ENCODE assay signal across 8 mouse cellular contexts in genomic region chr2:38513183-38513529, GRCm38 (mm10). TPM values are rescaled to one million over a fixed set of nuclear protein-coding genes. Genes with fewer than 3 reads are reported as not detected.
DNase-seq lines count a peak whose midpoint lies in the region; ATAC-seq and TF ChIP-seq lines count a peak whose summit lies in the region.

No protein-coding gene starts in this region.

- no peak for ATAC-seq in heart, postnatal 0 days (ENCODE audit: insufficient read depth, low read depth)
- no peak for ATAC-seq in hindbrain, postnatal 0 days
- ATAC-seq in midbrain, embryonic 14.5 days (ENCODE audit: low FRiP score, low TSS enrichment) = no peak

- peak overlapping the region; percentile 89 for H3K27ac ChIP-seq in heart, postnatal 0 days (ENCODE audit: low read depth)
- H3K27ac ChIP-seq in embryonic facial prominence, embryonic 10.5 days (replicated peaks) = peak overlapping the region; percentile 97
- peak overlapping the region; percentile 26; the same call in 1 of the 2 replicates for H3K27ac ChIP-seq in hindbrain, postnatal 0 days
- 0 out of 2 replicates have a peak overlapping the region, but pooled peaks have one; percentile 20 for H3K27ac ChIP-seq in midbrain, embryonic 14.5 days (replicated peaks; ENCODE audit: low read depth, low read length)

- WGBS in heart, postnatal 0 days = 56% methylated on average over 2 of the region's 2 CpGs
- WGBS in embryonic facial prominence, embryonic 10.5 days = 63% methylated on average over 2 of the region's 2 CpGs
- WGBS in hindbrain, postnatal 0 days = 36% methylated on average over 2 of the region's 2 CpGs
- 65% methylated on average over 2 of the region's 2 CpGs for WGBS in midbrain, embryonic 14.5 days

- no peaks in the 10 kb centered on the region for H3K36me3 ChIP-seq in heart, postnatal 0 days (replicated peaks; ENCODE audit: control insufficient read depth, insufficient read depth, low read length)
- peaks cover 8% of the 10 kb centered on the region; the same call in 1 of the 2 replicates for H3K36me3 ChIP-seq in embryonic facial prominence, embryonic 10.5 days (replicated peaks)
- no peaks in the 10 kb centered on the region for H3K36me3 ChIP-seq in hindbrain, postnatal 0 days (ENCODE audit: insufficient read depth, low read length)
- no peaks in the 10 kb centered on the region for H3K36me3 ChIP-seq in midbrain, embryonic 14.5 days (ENCODE audit: control insufficient read depth, insufficient read depth, low read length)

- intact Hi-C loops in heart, postnatal 36 days (cut with DNase I) = loop anchor here (2.0 kb wide), 1 partner anchor 20 kb away; no protein-coding TSS in a partner anchor

- no peak overlapping the region for H3K9ac ChIP-seq in heart, postnatal 0 days (replicated peaks; ENCODE audit: low read depth, low read length)
- H3K9ac ChIP-seq in hindbrain, postnatal 0 days (replicated peaks; ENCODE audit: low read length) = no peak overlapping the region
- no peak overlapping the region for H3K9ac ChIP-seq in midbrain, embryonic 14.5 days (replicated peaks; ENCODE audit: low read length)

- H3K27me3 ChIP-seq in heart, postnatal 0 days (ENCODE audit: control insufficient read depth, insufficient read depth, low read length) = no peaks in the 10 kb centered on the region
- no peaks in the 10 kb centered on the region; the same call in 1 of the 2 replicates for H3K27me3 ChIP-seq in embryonic facial prominence, embryonic 10.5 days (replicated peaks; ENCODE audit: low read depth, poor library complexity, severe bottlenecking)
- no peaks in the 10 kb centered on the region for H3K27me3 ChIP-seq in hindbrain, postnatal 0 days (ENCODE audit: insufficient read depth, low read length)
- H3K27me3 ChIP-seq in midbrain, embryonic 14.5 days (ENCODE audit: control insufficient read depth, insufficient read depth, low read length) = no peaks in the 10 kb centered on the region

- no peaks in the 10 kb centered on the region for H3K9me3 ChIP-seq in heart, postnatal 0 days (replicated peaks; ENCODE audit: control insufficient read depth, low read length)
- H3K9me3 ChIP-seq in embryonic facial prominence, embryonic 10.5 days = no peaks in the 10 kb centered on the region
- H3K9me3 ChIP-seq in hindbrain, postnatal 0 days (ENCODE audit: low read length) = no peaks in the 10 kb centered on the region
- no peaks in the 10 kb centered on the region for H3K9me3 ChIP-seq in midbrain, embryonic 14.5 days (ENCODE audit: control insufficient read depth, low read length)

- DNase-seq in heart, postnatal 0 days (ENCODE audit: low spot score) = no peak
- DNase-seq in heart, postnatal 36 days = no peak
- no peak for DNase-seq in embryonic facial prominence, embryonic 10.5 days (ENCODE audit: low spot score)
- no peak for DNase-seq in hindbrain, postnatal 0 days (ENCODE audit: low spot score)
- no peak for DNase-seq in midbrain, embryonic 14.5 days
- DNase-seq in right cerebral cortex, postnatal 36 days (ENCODE audit: low spot score in 2 of 2) = no peak
- DNase-seq in yolk sac, embryonic 10.5 days (ENCODE audit: low spot score) = no peak
- no peak for DNase-seq in T-cell, adult 2 months (ENCODE audit: low spot score)

- TF ChIP-seq CTCF in heart, postnatal 0 days (IDR thresholded peaks at IDR 0.05; ENCODE audit: low read depth) = no peak
- TF ChIP-seq CTCF in hindbrain, postnatal 0 days (IDR thresholded peaks at IDR 0.05; ENCODE audit: low read depth) = no peak

- H3K4me1 ChIP-seq in heart, postnatal 0 days (ENCODE audit: control insufficient read depth, insufficient read depth) = peaks cover 32% of the 10 kb centered on the region
- H3K4me1 ChIP-seq in embryonic facial prominence, embryonic 10.5 days = peaks cover 49% of the 10 kb centered on the region
- peaks cover 22% of the 10 kb centered on the region for H3K4me1 ChIP-seq in hindbrain, postnatal 0 days (ENCODE audit: insufficient read depth, low read length)
- peaks cover 6% of the 10 kb centered on the region; the same call in 1 of the 2 replicates for H3K4me1 ChIP-seq in midbrain, embryonic 14.5 days (ENCODE audit: control insufficient read depth, insufficient read depth, low read length)

- no peak for TF ChIP-seq EP300 in heart, postnatal 0 days (IDR thresholded peaks at IDR 0.05; ENCODE audit: low read depth)

- peak overlapping the region; percentile 79 for H3K4me3 ChIP-seq in heart, postnatal 0 days (ENCODE audit: low read depth, low read length)
- peak overlapping the region; percentile 93 for H3K4me3 ChIP-seq in embryonic facial prominence, embryonic 10.5 days
- H3K4me3 ChIP-seq in hindbrain, postnatal 0 days (ENCODE audit: low read length) = peak overlapping the region; percentile 82; the same call in 1 of the 2 replicates
- peak overlapping the region; percentile 69; the same call in 1 of the 2 replicates for H3K4me3 ChIP-seq in midbrain, embryonic 14.5 days (replicated peaks; ENCODE audit: low read depth, low read length)

- H3K4me2 ChIP-seq in heart, postnatal 0 days (ENCODE audit: low read depth, low read length) = peak overlapping the region; percentile 74
- peak overlapping the region; percentile 81 for H3K4me2 ChIP-seq in hindbrain, postnatal 0 days (ENCODE audit: low read depth, low read length)
- peak overlapping the region; percentile 80 for H3K4me2 ChIP-seq in midbrain, embryonic 14.5 days (ENCODE audit: low read length)

RNA-seq across cellular contexts. Expression of gene Nek6, which starts 1.7 kb away (rescaled TPM):
- total RNA-seq in heart, postnatal 0 days (2014; rRNA removed; ENCODE audit: low replicate concordance) = 12.3 and 18.1 TPM in 2 replicates
- polyA plus RNA-seq in heart, postnatal 0 days (2015; fragmentation: Nextera tagmentation; extraction: Ambion mirVana) = 25.5 and 26.5 TPM in 2 replicates
- total RNA-seq in heart, postnatal 36 days (2021) = 1 to 10 TPM; 4.0 to 4.7 TPM
- 85.4 and 85.8 TPM in 2 replicates for polyA plus RNA-seq in embryonic facial prominence, embryonic 10.5 days (2016; fragmentation: Nextera tagmentation; extraction: Ambion mirVana)
- 27.5 and 29.4 TPM in 2 replicates for total RNA-seq in hindbrain, postnatal 0 days (2014; rRNA removed)
- 65.3 and 75.1 TPM in 2 replicates for polyA plus RNA-seq in hindbrain, postnatal 0 days (2015; fragmentation: Nextera tagmentation; extraction: Ambion mirVana)
- 59.8 and 62.3 TPM in 2 replicates for polyA plus RNA-seq in midbrain, embryonic 14.5 days (2014; fragmentation: Nextera tagmentation; extraction: Ambion mirVana)

Comparison
In these comparisons a context has a peak if more than half of its experiments do, and no peak if none do; other contexts are left out.
1. H3K27ac ChIP-seq: peak in every context shown above with its lines; median percentile 97 in embryonic facial prominence, embryonic 10.5 days; 89 in heart, postnatal 0 days; 26 in hindbrain, postnatal 0 days; 20 in midbrain, embryonic 14.5 days.